Mouse (Mus musculus) adrenal gland, postnatal 10 days (tissue): ENCODE data around the gene Gnao1. TPM values are rescaled to one million over a fixed set of nuclear protein-coding genes. Genes with fewer than 3 reads are reported as not detected.

ENCODE experiments used
- DNase-seq: peaks from one replicate; pipeline ENCODE4 v3.0.0; 2021; ENCODE audit warnings: mixed read lengths
- long read RNA-seq, 2 experiments: library from polyadenylated mRNA; stranded (forward); transcript quantifications; one replicate each; pipeline ENCODE4 v2.0.0; 2021
- total RNA-seq, 2 experiments: library from RNA; stranded (reverse); gene quantifications; 2 replicates each; pipeline ENCODE4 v1.2.3; 2021

Gene Gnao1
- total RNA-seq: 10 to 100 TPM; 40.4 to 60.8 TPM
- long read RNA-seq, experiment 1, partial matches to known transcripts: 2 of 7 reads
- long read RNA-seq, experiment 1, other reads (novel, unspliced or antisense): 1 of 7 reads
- long read RNA-seq, experiment 2, full-length matches to known transcripts: 4 of 7 reads
- long read RNA-seq, experiment 2, partial matches to known transcripts: 1 of 7 reads
- long read RNA-seq, experiment 2, other reads (novel, unspliced or antisense): 2 of 7 reads

GRCm38 (mm10) chr8:93809686-93810027 lies at the start of gene Gnao1:
Gene Gnao1, plus strand, starts transcription at chr8:93809966.
- DNase-seq: no peak

- no peak for DNase-seq
These were observed 32.2 kb upstream of the Gnao1 start for GRCm38 (mm10) chr8:93777605-93778004.

DNA sequence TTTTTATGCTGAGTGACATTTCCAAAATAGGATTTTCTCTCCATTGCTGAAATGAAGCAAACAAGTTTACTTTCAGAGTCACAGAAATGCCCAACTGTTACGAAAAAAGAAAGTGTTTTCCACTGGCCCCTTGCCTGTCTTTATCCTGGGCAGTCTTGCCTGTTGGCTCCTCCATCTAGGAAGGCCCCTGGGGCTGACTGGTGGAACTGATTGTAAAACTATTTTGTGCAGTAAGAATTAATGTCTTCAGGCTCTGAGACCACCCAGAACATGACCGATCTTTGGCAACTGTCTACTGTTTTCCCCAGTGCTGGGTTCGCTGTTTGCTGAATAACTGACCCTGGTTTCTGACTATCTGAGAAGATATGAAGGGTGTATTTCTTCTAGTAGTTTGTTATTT lies 540 bp upstream of the Gnao1 start:
- peak; percentile 49 for DNase-seq

DNA sequence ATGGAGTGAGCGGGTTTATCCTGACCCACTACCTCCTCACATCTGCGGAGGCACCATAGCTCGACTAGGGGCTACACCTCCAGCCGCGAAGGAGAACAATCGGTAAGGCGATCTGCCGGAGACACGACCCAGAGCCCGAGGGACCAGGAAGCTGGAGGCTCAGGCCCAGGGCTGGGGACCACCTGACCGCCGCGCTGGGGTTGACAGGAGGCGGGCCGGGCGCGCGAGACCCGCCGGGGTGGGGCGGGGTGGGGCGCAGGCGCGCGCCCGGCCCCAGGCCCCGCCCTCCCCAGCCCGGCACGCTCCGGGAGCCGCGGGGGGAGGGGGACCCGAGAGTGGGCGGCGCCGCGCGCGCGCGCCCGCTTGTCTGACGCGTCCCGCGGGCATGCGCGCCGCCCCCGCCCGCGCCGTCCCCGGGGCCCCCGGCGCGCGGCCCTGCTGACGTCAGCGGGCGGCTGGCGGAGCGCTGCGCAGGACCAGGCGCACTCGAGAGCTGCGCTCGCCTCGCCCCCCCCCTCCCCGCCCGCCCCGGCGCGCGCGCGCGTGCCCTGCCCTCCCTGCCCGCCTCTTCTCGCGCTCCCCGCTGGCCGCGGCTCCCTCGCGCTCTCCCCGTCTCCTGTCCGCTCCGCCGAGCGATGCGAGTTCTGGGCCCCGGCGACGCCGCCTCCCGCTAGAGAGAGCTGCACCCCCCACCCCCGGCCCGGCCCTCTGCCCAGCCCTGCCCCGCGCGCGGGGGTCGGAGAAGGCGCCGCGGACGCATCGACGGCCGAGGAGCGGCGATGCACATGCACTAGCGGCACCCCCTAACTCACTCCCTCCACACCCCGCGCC lies 477 bp downstream of the Gnao1 start:
- DNase-seq: peak; percentile 93

GRCm38 (mm10) chr8:93810859-93811602 lies 1.3 kb downstream of the Gnao1 start:
- DNase-seq: peak; percentile 16

GRCm38 (mm10) chr8:93811719-93812475 lies 2.1 kb downstream of the Gnao1 start:
- no peak for DNase-seq

DNA sequence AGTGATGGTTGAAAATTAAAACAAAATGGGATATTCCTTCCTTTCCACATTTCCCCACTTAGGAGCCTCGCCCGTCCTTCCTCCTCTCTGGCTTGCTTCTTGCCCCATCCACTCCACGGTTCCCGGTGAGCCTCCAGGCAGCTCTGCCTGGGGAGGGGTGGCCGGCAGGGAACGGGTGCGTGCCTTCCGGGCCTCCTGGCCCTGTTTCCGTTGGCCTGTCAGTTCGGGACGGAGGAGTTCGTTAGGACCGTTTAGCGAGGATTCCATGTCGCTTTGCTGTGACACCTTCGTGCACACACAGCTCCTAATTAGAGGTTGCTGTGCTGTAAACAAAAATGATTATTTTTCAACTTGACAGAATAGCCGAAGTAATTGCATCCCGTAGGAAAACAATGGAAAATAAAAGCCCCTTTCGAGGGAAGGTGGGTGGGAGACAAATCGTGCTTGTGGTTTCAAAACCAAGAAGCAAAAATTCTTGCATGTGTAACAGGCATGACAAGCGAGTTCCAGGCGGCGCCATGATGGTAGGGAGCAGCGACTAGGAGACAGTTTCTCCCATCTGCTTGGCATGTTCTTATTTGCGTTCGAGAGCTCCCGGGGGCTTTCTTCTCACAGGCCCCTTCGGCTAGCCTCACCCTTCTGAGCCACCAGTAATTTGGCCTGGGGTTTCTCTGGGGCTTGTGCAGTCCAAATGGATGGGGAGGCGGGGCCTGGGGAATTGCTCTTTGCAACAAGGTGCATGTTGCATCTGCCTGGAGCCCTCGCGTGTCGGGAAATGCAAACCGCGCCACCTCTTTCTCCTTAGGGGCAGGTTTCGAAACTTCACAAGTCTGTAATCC lies 3.0 kb downstream of the Gnao1 start:
- DNase-seq: peak; percentile 14

GRCm38 (mm10) chr8:93813405-93813761 lies 3.6 kb downstream of the Gnao1 start:
- peak; percentile 95 for DNase-seq

GRCm38 (mm10) chr8:93814266-93814665 lies 4.5 kb downstream of the Gnao1 start:
- no peak for DNase-seq

GRCm38 (mm10) chr8:93816226-93816625 lies 6.5 kb downstream of the Gnao1 start:
- DNase-seq: no peak

- no peak for DNase-seq
These were observed 7.6 kb downstream of the Gnao1 start for GRCm38 (mm10) chr8:93817366-93817765.

DNA sequence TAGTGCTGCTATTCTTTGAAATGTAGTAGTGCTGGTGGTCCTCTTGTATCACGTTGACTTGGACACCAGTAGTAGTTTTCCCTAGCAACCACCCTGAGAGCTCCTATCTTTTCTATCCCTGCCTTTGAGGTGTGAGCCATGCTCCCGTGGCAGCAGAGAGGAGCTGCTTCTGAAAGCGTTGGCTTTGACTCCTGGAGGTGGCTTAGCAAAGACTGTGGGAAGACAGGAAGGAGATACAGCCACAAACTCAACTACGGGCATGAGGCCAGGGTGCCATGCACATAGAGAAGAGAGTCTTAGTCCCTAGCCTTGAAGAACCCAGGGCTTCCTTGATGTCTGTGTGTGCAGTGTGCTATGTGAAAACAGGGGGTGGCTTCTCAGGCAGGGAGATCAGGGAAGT lies 10.2 kb downstream of the Gnao1 start:
- DNase-seq: no peak

DNA sequence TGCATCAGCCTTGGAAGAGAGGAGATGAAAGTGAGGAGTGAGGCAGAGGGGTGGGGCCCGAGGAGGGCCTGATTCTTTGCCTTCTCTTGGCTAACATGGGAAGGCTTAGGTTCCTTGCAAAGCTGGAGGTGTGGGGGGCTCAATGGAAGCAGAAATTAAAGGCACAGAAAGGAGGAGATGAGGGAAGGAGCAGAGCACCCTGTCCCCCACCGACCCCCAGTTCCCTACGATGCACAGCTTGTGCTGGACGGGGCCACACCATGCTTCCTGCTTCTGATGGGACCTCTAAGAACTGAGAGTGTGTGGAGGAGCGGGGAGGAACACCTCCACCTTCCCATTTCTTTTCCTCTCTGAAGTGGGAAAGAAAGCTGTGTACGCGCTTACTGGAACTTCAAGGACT lies 11.6 kb downstream of the Gnao1 start:
- no peak for DNase-seq

DNA sequence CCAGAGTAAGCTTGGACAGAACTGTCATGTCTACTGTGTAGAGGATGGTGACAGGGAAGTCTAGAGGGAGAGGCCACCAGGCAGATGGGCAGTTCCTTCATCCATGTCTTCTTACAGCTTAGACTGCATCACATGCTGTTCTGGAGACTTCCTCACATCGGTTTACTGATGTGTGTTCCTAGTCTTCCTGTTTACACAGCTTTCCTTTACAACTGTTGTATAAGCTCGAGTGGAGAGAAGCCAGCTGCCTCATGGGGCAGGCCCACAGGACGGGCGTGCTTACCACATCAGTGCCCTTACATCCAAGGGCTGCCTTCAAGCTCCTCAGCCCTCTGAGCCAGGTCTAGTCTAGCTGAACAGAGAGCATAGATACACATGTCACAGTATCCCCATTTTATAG lies 15.6 kb downstream of the Gnao1 start:
- DNase-seq: no peak

DNA sequence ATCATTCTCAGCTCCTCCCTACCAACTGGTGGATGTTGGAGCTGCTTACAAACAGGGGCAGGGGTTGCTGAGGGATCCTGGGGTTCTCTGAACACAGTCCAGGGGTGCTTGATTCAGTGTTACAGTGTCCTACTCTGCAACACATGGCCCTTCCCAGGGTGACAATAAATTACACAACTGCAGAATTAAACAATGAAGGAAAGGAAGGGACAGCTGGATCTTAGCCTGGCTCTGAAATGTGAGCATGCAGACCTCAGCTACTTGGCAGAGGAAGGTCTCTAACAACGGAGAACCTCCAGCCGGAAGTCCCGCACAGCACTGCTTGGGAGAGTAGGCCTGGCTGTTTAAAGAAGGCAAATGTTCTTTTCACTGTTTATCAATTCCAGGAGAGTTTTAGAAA lies 20.9 kb downstream of the Gnao1 start:
- no peak for DNase-seq

DNA sequence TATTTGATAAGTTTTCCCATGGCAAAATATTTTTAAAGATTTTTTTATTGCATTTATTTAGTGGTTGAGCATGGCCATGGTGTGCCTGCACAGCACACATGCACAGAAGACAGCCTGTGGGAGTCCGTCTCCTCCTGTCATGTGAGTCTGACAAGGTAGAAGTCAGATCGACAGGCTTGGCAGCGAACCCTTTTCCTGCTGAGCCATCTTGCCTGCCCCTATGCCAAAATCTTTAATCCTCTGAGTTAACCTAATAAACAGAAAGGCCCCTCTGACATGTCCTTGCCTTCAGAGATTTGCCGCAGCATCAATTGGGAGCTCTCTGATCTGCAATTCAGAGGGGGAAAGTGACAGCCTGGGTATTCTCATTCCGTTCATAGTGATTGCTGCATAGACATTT lies 26.0 kb downstream of the Gnao1 start:
- DNase-seq: no peak

DNA sequence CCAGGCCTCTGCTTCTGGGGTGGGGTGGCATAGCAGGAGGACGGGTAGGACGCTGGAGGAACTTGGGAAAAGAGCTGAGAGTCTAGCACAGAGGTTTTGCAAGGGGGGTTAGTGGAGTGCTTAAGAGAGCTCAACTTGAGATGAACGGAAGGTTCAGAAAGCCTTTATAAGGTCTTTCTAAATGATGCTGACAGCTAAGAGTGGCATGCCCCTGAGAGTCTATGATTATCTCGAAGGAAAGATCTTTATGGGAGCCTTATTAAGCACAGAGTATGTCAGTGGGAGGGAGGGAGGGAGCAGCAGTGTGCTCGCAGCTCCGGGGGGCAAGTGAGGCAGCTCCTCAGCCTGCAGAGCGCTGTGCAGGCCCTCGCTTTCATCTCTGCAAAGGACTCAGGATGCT lies 29.3 kb downstream of the Gnao1 start:
- DNase-seq: no peak

DNA sequence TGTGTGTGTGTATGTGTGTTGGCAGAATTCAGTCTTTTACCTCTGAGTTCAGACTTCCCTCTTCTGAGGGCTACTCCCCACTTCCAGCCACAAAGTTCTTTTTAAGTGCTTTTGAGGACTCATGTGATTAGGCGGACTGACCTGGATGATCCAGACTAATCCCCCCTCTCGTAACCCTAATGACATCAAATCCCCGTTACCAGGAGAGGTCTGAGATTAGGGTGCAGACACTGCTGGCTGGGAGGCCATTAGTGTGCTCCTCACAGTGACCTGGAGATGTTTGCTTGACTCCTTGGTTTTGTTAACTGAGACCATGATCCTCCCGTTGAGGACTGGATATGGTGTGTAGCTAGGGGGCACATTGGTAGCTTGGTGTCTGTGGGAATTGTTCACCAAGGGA lies 30.7 kb downstream of the Gnao1 start:
- DNase-seq: no peak

DNA sequence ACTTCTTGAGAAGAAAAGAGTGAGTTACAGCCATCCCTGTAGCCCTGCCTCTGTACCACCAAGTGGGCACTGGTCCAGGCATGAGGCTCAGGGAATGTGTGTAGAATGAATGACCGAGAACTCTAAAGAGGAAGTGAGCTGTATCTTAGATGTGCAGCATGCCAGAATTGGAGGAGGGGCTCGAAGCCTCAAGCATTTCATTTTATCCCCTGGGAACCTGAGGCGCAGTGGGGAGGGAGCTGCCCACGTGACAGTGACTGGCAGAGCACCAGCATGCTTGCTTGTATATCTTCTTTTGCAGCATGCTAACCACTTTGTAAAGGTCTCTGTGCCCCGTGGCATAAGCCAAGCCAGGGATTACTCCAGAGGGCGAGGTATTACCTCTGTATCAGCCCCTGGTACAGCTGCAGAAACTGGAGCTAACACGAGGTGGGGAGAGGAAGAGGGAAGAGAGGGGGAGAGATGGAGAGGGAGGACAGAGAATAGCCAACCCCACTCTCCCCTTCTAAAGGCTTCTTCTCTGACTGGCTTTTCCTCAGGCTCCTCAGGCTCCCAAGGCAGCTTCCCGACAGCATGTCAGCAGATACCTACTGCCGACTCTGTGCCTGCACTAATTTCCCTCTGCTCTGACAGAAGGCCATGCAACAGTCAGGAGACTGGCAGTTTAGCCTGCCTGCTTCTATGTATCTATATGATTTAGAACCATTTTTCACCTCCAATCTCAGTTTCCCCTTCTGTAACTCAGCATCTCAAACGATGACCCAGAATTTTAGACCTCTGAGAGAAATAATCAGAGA lies 31.4 kb downstream of the Gnao1 start:
- DNase-seq: peak; percentile 70

- no peak for DNase-seq
These were observed 32.8 kb downstream of the Gnao1 start for GRCm38 (mm10) chr8:93842574-93842973.
